Mouse (Mus musculus) MEL (cell line): Measurements from ENCODE around the gene Nr1h3.
A peak's percentile ranks its signal among the peaks of the same experiment; 100 is the strongest.

ENCODE experiments used
- CTCF ChIP-seq, 3 experiments: IDR thresholded peaks in 2 of 3; conservative IDR thresholded peaks in 1 of 3; 2 replicates each; pipeline ENCODE4 v1.5.1; 2011 to 2012; ENCODE audit warnings: low read length in 3 of 3, low read depth in 2 of 3, mild to moderate bottlenecking in 2 of 3, improper control_type of control experiment in 1 of 3, inconsistent platforms in 1 of 3, mixed read lengths in 1 of 3, moderate library complexity in 1 of 3; ENCODE audit not compliant: control insufficient read depth in 1 of 3, insufficient read depth in 1 of 3, poor library complexity in 1 of 3, severe bottlenecking in 1 of 3
- EP300 ChIP-seq, 2 experiments: IDR thresholded peaks; 2 replicates each; pipeline ENCODE4 v1.6.1; 2011; ENCODE audit warnings: improper control_type of control experiment in 2 of 2, low read length in 2 of 2, low read depth in 1 of 2, mild to moderate bottlenecking in 1 of 2
- JUND ChIP-seq: IDR thresholded peaks from 2 replicates; pipeline ENCODE4 v1.6.1; 2011; ENCODE audit warnings: low read depth, mild to moderate bottlenecking, improper control_type of control experiment, low read length
- KAT2A ChIP-seq: conservative IDR thresholded peaks from 2 replicates; pipeline ENCODE4 v1.6.1; 2012; ENCODE audit warnings: low read depth, low read length, improper control_type of control experiment, inconsistent platforms
- MEF2A ChIP-seq: IDR thresholded peaks from 2 replicates; pipeline ENCODE4 v1.6.1; 2014; ENCODE audit warnings: low read depth, mild to moderate bottlenecking, inconsistent platforms, low read length, improper control_type of control experiment; ENCODE audit not compliant: poor library complexity, insufficient replicate concordance, severe bottlenecking; ENCODE audit errors: extremely low read depth
- POLR2AphosphoS2 ChIP-seq: IDR thresholded peaks from 2 replicates; pipeline ENCODE4 v1.6.1; 2011; ENCODE audit warnings: low read length, improper control_type of control experiment
- USF1 ChIP-seq: IDR thresholded peaks from 2 replicates; pipeline ENCODE4 v1.6.1; 2014; ENCODE audit warnings: low read depth, mild to moderate bottlenecking, inconsistent platforms, low read length, improper control_type of control experiment, moderate library complexity
- USF2 ChIP-seq, 2 experiments: IDR thresholded peaks; 2 replicates each; pipeline ENCODE4 v1.6.1; 2011 to 2012; ENCODE audit warnings: improper control_type of control experiment in 2 of 2, low read length in 2 of 2, borderline replicate concordance in 1 of 2, inconsistent platforms in 1 of 2, low read depth in 1 of 2, mild to moderate bottlenecking in 1 of 2; ENCODE audit not compliant: insufficient read depth in 1 of 2

DNA sequence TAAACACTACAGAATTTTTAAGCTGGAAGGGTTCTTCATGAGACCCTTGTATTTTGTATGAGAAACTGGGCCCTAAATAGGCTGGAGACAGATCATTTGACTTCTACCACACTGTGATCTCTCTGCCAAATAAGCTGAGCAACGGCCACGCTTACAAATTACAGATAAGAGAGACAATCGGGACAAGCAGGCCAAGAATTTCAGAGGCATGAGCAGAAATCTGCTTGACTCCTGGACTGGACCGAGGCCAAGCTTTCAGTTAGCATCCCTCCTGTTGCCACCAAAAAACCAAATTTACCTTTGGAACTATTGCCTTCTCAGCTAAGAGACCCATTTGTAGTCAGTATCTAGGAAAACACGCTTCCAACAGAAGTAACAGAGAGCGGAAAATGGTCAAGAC, 42.0 kb downstream of the Nr1h3 start:
- TF ChIP-seq USF1: no peak
- 0 out of 4 replicates have a peak, but pooled peaks of 1 of the 2 experiments have one; percentile 33 for TF ChIP-seq EP300 (IDR thresholded peaks at IDR 0.05; ENCODE audit: low read depth in 1 of 2, low read length in 2 of 2)
- TF ChIP-seq JUND: no peak
- TF ChIP-seq CTCF (IDR thresholded peaks at IDR 0.05 in 2 of 3, conservative IDR thresholded peaks at IDR 0.05 in 1 of 3; ENCODE audit: control insufficient read depth in 1 of 3, insufficient read depth in 1 of 3, low read depth in 2 of 3, low read length in 3 of 3, poor library complexity in 1 of 3, severe bottlenecking in 1 of 3): no peak
- no peak for TF ChIP-seq MEF2A
- no peak for TF ChIP-seq POLR2AphosphoS2
- TF ChIP-seq KAT2A: no peak
- TF ChIP-seq USF2 (IDR thresholded peaks at IDR 0.05; ENCODE audit: borderline replicate concordance in 1 of 2, insufficient read depth in 1 of 2, low read depth in 1 of 2, low read length in 2 of 2): no peak
